Mouse (Mus musculus): Measurements from ENCODE around the gene Sympk. TPM values are rescaled to one million over a fixed set of nuclear protein-coding genes. Genes with fewer than 3 reads are reported as not detected.
"Not testable (repeated sequence)": the region's sequence is repeated elsewhere in the genome, so short reads cannot be mapped to it uniquely, and the experiment has no call there.

Sympk gene
- total RNA-seq, 1 experiment from 2014 or later: 23.9 TPM

DNA sequence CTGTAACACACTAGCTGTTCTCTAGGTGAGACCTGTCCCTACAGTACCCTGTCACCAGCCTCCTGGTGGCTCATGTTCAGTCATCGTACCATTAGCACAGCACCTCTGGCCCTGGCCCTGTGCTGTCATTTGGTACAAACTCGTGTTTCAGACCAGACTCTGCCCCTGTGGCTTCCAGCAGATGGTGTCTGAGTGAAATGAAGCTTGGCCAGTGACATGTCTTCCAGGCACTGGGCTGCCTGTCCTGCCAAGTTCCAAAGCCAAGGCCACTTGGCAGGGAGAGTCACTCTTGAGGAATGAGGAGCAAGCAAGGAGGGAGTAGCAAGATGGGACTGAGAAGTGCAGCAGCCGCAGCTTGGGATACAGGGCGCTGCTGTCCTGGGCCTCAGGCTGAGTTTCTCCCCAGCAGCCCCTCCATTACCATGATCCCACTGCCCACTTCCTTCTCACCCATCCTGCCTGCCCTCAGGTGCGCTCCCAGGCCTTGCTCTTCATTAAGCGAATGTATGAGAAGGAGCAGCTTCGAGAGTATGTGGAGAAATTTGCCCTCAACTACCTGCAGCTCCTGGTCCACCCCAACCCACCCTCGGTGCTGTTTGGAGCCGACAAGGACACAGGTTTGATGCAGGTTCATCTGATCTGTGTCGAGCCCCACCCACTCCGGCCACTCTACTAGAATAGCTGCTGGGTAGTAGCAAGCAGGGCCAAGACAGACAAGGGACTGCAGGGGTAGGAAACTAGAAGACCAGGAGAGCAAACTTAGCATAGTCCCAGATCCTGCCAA is 22.3 kb downstream of the Sympk start:
- ATAC-seq (replicated peaks; ENCODE audit: insufficient number of reproducible peaks, low FRiP score, low TSS enrichment, poor library complexity, severe bottlenecking): no peak

GRCm38 (mm10) chr7:19048006-19048527 is 23.9 kb downstream of the Sympk start:
- no peak for ATAC-seq (replicated peaks; ENCODE audit: insufficient number of reproducible peaks, low FRiP score, low TSS enrichment, poor library complexity, severe bottlenecking)

DNA sequence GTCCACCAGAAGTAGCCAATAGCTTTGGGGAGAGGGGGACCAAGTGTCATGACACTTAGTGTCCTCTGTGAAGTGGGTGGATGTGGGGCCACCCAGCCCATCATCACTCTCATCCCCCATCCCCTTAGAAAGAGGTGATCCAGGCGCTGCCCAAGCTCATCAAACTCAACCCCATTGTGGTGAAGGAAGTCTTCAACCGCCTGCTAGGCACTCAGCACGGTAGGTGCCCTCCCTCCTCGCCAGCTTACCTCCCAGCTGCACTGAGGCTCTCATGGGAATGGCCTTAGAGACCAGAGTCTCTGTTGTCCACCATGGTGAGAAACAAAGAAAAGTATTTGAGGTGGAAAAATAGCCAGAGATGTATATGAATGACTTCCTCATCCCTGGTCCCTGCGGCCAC is 25.1 kb downstream of the Sympk start:
- no peak for ATAC-seq (replicated peaks; ENCODE audit: insufficient number of reproducible peaks, low FRiP score, low TSS enrichment, poor library complexity, severe bottlenecking)

GRCm38 (mm10) chr7:19050172-19050571 is 26.0 kb downstream of the Sympk start:
- no peak for ATAC-seq (replicated peaks; ENCODE audit: insufficient number of reproducible peaks, low FRiP score, low TSS enrichment, poor library complexity, severe bottlenecking)

DNA sequence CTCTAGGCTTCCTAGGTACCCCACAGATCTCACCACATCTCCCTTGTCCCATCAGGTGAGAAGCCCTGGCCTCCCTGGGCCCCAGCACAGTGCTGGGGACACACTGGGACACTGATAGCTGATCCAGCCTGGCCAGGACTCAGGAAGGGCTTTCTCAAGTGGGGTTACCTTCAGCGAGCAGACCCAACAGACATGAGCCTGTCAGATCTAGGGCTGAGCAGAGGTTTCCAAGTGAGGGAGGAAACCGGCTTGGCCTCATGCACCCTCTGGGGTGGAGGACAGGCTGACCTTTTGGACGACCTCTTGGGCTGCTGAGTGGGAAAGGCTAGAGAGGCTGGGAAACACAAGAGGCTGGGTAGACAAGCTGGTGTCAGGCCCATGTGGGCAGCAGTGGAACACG is 27.0 kb downstream of the Sympk start:
- ATAC-seq (replicated peaks; ENCODE audit: insufficient number of reproducible peaks, low FRiP score, low TSS enrichment, poor library complexity, severe bottlenecking): no peak

- ATAC-seq (replicated peaks; ENCODE audit: insufficient number of reproducible peaks, low FRiP score, low TSS enrichment, poor library complexity, severe bottlenecking): no peak
These were observed 28.4 kb downstream of the Sympk start for GRCm38 (mm10) chr7:19052345-19053135.

GRCm38 (mm10) chr7:19053136-19053532 is 29.0 kb downstream of the Sympk start:
- no peak for ATAC-seq (replicated peaks; ENCODE audit: insufficient number of reproducible peaks, low FRiP score, low TSS enrichment, poor library complexity, severe bottlenecking)

DNA sequence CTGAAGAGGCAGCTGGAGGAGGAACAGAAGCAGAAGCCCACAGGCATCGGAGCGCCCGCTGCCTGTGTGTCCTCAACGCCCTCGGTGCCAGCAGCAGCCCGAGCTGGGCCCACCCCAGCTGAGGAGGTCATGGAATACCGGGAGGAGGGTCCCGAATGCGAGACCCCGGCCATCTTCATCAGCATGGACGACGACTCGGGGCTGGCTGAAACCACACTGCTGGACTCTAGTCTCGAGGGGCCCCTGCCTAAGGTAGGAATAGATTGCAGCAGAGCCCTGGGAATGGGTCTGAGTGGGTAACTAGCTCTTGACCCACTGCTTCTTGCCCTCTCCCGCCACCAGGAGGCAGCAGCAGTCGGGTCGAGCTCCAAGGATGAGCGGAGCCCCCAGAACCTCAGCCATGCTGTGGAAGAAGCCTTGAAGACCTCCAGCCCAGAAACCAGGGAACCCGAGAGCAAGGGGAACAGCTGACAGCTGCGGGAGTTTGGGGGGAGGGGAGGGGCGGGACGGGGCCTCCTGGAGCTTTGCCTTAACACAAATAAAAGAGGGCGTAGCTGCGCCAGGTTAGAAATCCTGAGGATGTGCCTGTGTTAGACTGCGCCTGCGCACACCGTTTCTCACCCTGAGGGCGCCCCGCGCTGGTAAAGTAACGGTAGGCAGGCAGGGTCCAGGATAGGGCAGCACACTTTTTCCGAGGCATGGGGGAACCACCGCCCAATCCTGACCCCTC is 30.0 kb downstream of the Sympk start, which contains the start of gene Rsph6a:
TSS of gene Rsph6a (plus strand) at position 644 of the 730 bp plus-strand sequence.
- ATAC-seq (replicated peaks; ENCODE audit: insufficient number of reproducible peaks, low FRiP score, low TSS enrichment, poor library complexity, severe bottlenecking): no peak

GRCm38 (mm10) chr7:19054777-19055076 is 30.6 kb downstream of the Sympk start:
- no peak for ATAC-seq (replicated peaks; ENCODE audit: insufficient number of reproducible peaks, low FRiP score, low TSS enrichment, poor library complexity, severe bottlenecking)

GRCm38 (mm10) chr7:19055108-19055507 is 30.9 kb downstream of the Sympk start:
- ATAC-seq (replicated peaks; ENCODE audit: insufficient number of reproducible peaks, low FRiP score, low TSS enrichment, poor library complexity, severe bottlenecking): no peak

GRCm38 (mm10) chr7:19057405-19057804 is 33.2 kb downstream of the Sympk start:
- ATAC-seq (replicated peaks; ENCODE audit: insufficient number of reproducible peaks, low FRiP score, low TSS enrichment, poor library complexity, severe bottlenecking): no peak

- no peak for ATAC-seq (replicated peaks; ENCODE audit: insufficient number of reproducible peaks, low FRiP score, low TSS enrichment, poor library complexity, severe bottlenecking)
These were observed 41.7 kb downstream of the Sympk start for GRCm38 (mm10) chr7:19065896-19066295.

GRCm38 (mm10) chr7:19067063-19067462 is 42.9 kb downstream of the Sympk start:
- peak; percentile 25; the same call in 1 of the 2 replicates for ATAC-seq (replicated peaks; ENCODE audit: insufficient number of reproducible peaks, low FRiP score, low TSS enrichment, poor library complexity, severe bottlenecking)

GRCm38 (mm10) chr7:19067935-19068334 is 43.8 kb downstream of the Sympk start:
- no peak for ATAC-seq (replicated peaks; ENCODE audit: insufficient number of reproducible peaks, low FRiP score, low TSS enrichment, poor library complexity, severe bottlenecking)

DNA sequence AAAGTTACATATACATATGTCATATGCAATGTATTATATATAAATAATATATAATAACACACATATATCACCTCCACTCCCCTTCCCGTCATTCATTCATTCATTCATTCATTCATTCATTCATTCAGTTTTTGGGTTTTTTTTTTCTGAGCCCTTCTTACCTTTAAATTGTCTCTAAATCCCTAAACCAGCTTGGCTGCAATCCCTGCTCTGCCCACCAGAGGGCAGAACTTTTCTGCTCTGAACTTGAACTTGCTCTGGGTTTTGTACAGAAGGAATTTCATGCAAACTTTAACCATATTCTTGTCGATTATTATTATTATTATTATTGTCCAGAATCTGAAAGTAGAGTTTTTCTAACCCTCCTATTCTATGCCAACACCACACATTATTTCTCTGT is 44.5 kb downstream of the Sympk start:
- no peak for ATAC-seq (replicated peaks; ENCODE audit: insufficient number of reproducible peaks, low FRiP score, low TSS enrichment, poor library complexity, severe bottlenecking)

DNA sequence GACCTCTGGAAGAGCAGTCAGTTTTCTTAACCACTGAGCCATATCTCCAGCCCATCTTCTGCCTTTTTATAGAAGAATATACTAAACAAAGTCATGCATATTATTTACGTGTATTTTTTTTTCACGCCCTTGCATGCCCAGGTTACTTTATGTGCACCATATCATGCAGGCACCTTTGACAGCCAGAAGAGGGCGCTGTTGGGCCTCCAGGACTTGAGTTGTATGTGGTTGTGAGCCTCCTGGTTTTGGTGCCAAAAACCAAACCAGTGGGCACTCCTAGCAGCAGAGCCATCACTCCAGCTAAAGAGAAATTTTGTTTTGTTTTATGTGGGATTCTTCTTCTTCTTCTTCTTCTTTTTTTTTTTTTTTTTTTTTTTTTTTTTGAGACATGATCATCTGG is 45.3 kb downstream of the Sympk start:
- ATAC-seq (replicated peaks; ENCODE audit: insufficient number of reproducible peaks, low FRiP score, low TSS enrichment, poor library complexity, severe bottlenecking): no peak

DNA sequence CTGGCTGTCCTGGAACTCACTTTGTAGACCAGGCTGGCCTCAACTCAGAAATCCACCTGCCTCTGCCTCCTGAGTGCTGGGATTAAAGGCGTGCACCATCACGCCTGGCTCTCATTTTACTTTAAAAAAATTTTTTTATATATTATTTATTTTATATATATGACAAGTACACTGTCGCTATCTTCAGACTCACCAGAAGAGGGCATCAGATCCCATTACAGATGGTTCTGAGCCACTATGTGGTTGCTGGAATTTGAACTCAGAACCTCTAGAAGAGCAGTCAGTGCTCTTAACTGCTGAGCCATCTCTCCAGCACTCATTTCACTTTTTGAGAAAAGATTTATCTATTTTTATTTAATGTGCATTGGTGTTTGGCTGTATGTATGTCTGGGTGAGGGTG is 46.8 kb downstream of the Sympk start:
- not testable (repeated sequence) for ATAC-seq (replicated peaks; ENCODE audit: insufficient number of reproducible peaks, low FRiP score, low TSS enrichment, poor library complexity, severe bottlenecking)

GRCm38 (mm10) chr7:19073504-19073903 is 49.3 kb downstream of the Sympk start:
- ATAC-seq (replicated peaks; ENCODE audit: insufficient number of reproducible peaks, low FRiP score, low TSS enrichment, poor library complexity, severe bottlenecking): no peak

DNA sequence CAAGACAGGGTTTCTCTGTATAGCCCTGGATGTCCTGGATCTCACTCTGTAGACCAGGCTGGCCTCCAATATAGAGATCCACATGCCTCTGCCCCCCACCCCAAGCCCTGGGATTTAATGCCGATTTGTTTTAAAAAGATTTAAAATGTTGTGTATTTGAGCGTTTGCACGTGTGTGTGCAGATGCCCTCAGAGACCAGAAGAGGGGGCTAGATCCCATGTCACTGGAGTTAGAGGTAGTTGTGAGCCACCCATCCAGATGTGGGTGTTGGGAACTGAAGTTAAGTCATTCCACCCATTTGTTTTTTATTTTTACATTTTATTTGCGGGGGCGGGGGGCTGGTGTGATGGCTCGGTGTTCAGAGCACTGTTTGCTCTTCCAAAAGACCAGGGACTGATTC is 50.3 kb downstream of the Sympk start:
- ATAC-seq (replicated peaks; ENCODE audit: insufficient number of reproducible peaks, low FRiP score, low TSS enrichment, poor library complexity, severe bottlenecking): no peak

Measured in monocyte, adult 5-6 weeks (primary cell).